Mouse (Mus musculus): ENCODE results near the gene Ctdnep1. TPM values are rescaled to one million over a fixed set of nuclear protein-coding genes. Genes with fewer than 3 reads are reported as not detected.

Gene Ctdnep1
- polyA plus RNA-seq, 1 experiment from 2014 or later = 19.0 TPM

GRCm38 (mm10) chr11:69991711-69992110 is 10.8 kb downstream of the Ctdnep1 start:
- H3K4me1 ChIP-seq (replicated peaks; ENCODE audit: control insufficient read depth, insufficient read depth, low read length) = peaks cover 18% of the 10 kb centered on the region
- peak overlapping the region; percentile 73 for H3K9ac ChIP-seq (replicated peaks; ENCODE audit: low read depth, low read length)
- peak overlapping the region; percentile 88 for H3K4me2 ChIP-seq (ENCODE audit: low read length)
- H3K27me3 ChIP-seq (replicated peaks; ENCODE audit: control insufficient read depth, insufficient read depth, low read length) = no peaks in the 10 kb centered on the region
- H3K36me3 ChIP-seq (ENCODE audit: control insufficient read depth, insufficient read depth) = peaks cover 23% of the 10 kb centered on the region
- H3K27ac ChIP-seq (ENCODE audit: low read length) = peak overlapping the region; percentile 95
- H3K9me3 ChIP-seq (ENCODE audit: control insufficient read depth, low read length) = no peaks in the 10 kb centered on the region
- H3K4me3 ChIP-seq (replicated peaks; ENCODE audit: low read length) = peak overlapping the region; percentile 62
- under 1% methylated on average over 15 of the region's 15 CpGs for WGBS
- ATAC-seq = peak; percentile 6; the same call in 1 of the 2 replicates

- peak overlapping the region; percentile 88 for H3K4me2 ChIP-seq (ENCODE audit: low read length)
- no peak overlapping the region for H3K27ac ChIP-seq (ENCODE audit: low read length)
- peaks cover 22% of the 10 kb centered on the region for H3K36me3 ChIP-seq (ENCODE audit: control insufficient read depth, insufficient read depth)
- no peak for ATAC-seq
- H3K4me3 ChIP-seq (replicated peaks; ENCODE audit: low read length) = peak overlapping the region; percentile 62
- H3K9me3 ChIP-seq (ENCODE audit: control insufficient read depth, low read length) = no peaks in the 10 kb centered on the region
- WGBS = 82% methylated on average over 10 of the region's 10 CpGs
- H3K9ac ChIP-seq (replicated peaks; ENCODE audit: low read depth, low read length) = peak overlapping the region; percentile 73
- peaks cover 20% of the 10 kb centered on the region for H3K4me1 ChIP-seq (replicated peaks; ENCODE audit: control insufficient read depth, insufficient read depth, low read length)
- no peaks in the 10 kb centered on the region for H3K27me3 ChIP-seq (replicated peaks; ENCODE audit: control insufficient read depth, insufficient read depth, low read length)
These were observed 11.4 kb downstream of the Ctdnep1 start for GRCm38 (mm10) chr11:69992396-69992795.

- Histone ChIP-seq H3K4me3 (replicated peaks; ENCODE audit: low read length) (no peak overlapping the region), H3K36me3 (ENCODE audit: control insufficient read depth, insufficient read depth) (peaks cover 18% of the 10 kb centered on the region), H3K27me3 (replicated peaks; ENCODE audit: control insufficient read depth, insufficient read depth, low read length) (no peaks in the 10 kb centered on the region), H3K4me1 (replicated peaks; ENCODE audit: control insufficient read depth, insufficient read depth, low read length) (peaks cover 26% of the 10 kb centered on the region), H3K9ac (replicated peaks; ENCODE audit: low read depth, low read length) (no peak overlapping the region; the same call in 1 of the 2 replicates), H3K4me2 (ENCODE audit: low read length) (peak overlapping the region; percentile 22; the same call in 1 of the 2 replicates), H3K27ac (ENCODE audit: low read length) (no peak overlapping the region), H3K9me3 (ENCODE audit: control insufficient read depth, low read length) (no peaks in the 10 kb centered on the region)
- no peak for ATAC-seq
- WGBS = 88% methylated on average over 3 of the region's 3 CpGs
These were observed 12.0 kb downstream of the Ctdnep1 start for GRCm38 (mm10) chr11:69992932-69993331.

GRCm38 (mm10) chr11:69994401-69995090 is 13.6 kb downstream of the Ctdnep1 start:
- Histone ChIP-seq H3K4me2 (ENCODE audit: low read length) (no peak overlapping the region), H3K4me3 (replicated peaks; ENCODE audit: low read length) (no peak overlapping the region)

GRCm38 (mm10) chr11:69995391-69995960 is 14.5 kb downstream of the Ctdnep1 start, which contains the start of gene Phf23:
TSS of gene Phf23 (plus strand) at chr11:69995777.
- H3K4me3 ChIP-seq (replicated peaks; ENCODE audit: low read length) = peak within 1 kb of the TSS; percentile 71
- H3K9ac ChIP-seq (replicated peaks; ENCODE audit: low read depth, low read length) = peak within 1 kb of the TSS; percentile 74
- H3K9me3 ChIP-seq (ENCODE audit: control insufficient read depth, low read length) = no peaks in the 10 kb centered on the region
- WGBS = 0% methylated on average over 34 of the region's 36 CpGs
- H3K27ac ChIP-seq (ENCODE audit: low read length) = peak within 1 kb of the TSS; percentile 80
- H3K4me2 ChIP-seq (ENCODE audit: low read length) = peak within 1 kb of the TSS; percentile 63
- H3K27me3 ChIP-seq (replicated peaks; ENCODE audit: control insufficient read depth, insufficient read depth, low read length) = no peaks in the 10 kb centered on the region
- H3K36me3 ChIP-seq (ENCODE audit: control insufficient read depth, insufficient read depth) = peaks cover 19% of the 10 kb centered on the region
- peaks cover 30% of the 10 kb centered on the region for H3K4me1 ChIP-seq (replicated peaks; ENCODE audit: control insufficient read depth, insufficient read depth, low read length)
- ATAC-seq = peak; percentile 89

More at GRCm38 (mm10) chr11:69994401-69995090, 13.6 kb downstream of the Ctdnep1 start:
- peaks cover 28% of the 10 kb centered on the region for H3K4me1 ChIP-seq (replicated peaks; ENCODE audit: control insufficient read depth, insufficient read depth, low read length)
- peaks cover 22% of the 10 kb centered on the region for H3K36me3 ChIP-seq (ENCODE audit: control insufficient read depth, insufficient read depth)
- H3K9ac ChIP-seq (replicated peaks; ENCODE audit: low read depth, low read length) = no peak overlapping the region
- no peak overlapping the region for H3K27ac ChIP-seq (ENCODE audit: low read length)
- ATAC-seq = no peak
- WGBS = 86% methylated on average over 11 of the region's 11 CpGs
- H3K9me3 ChIP-seq (ENCODE audit: control insufficient read depth, low read length) = no peaks in the 10 kb centered on the region
- no peaks in the 10 kb centered on the region for H3K27me3 ChIP-seq (replicated peaks; ENCODE audit: control insufficient read depth, insufficient read depth, low read length)

- H3K36me3 ChIP-seq (ENCODE audit: control insufficient read depth, insufficient read depth) = peaks cover 19% of the 10 kb centered on the region
- no peak for ATAC-seq
- H3K27me3 ChIP-seq (replicated peaks; ENCODE audit: control insufficient read depth, insufficient read depth, low read length) = no peaks in the 10 kb centered on the region
- peak overlapping the region; percentile 71 for H3K4me3 ChIP-seq (replicated peaks; ENCODE audit: low read length)
- peak overlapping the region; percentile 63 for H3K4me2 ChIP-seq (ENCODE audit: low read length)
- H3K9ac ChIP-seq (replicated peaks; ENCODE audit: low read depth, low read length) = peak overlapping the region; percentile 74
- H3K27ac ChIP-seq (ENCODE audit: low read length) = peak overlapping the region; percentile 80
- H3K9me3 ChIP-seq (ENCODE audit: control insufficient read depth, low read length) = no peaks in the 10 kb centered on the region
- peaks cover 31% of the 10 kb centered on the region for H3K4me1 ChIP-seq (replicated peaks; ENCODE audit: control insufficient read depth, insufficient read depth, low read length)
- WGBS = under 1% methylated on average over 63 of the region's 66 CpGs
These were observed 15.5 kb downstream of the Ctdnep1 start for GRCm38 (mm10) chr11:69996161-69997061.

- Histone ChIP-seq H3K4me2 (ENCODE audit: low read length) (peak overlapping the region; percentile 63), H3K27ac (ENCODE audit: low read length) (peak overlapping the region; percentile 80), H3K36me3 (ENCODE audit: control insufficient read depth, insufficient read depth) (peaks cover 19% of the 10 kb centered on the region), H3K4me3 (replicated peaks; ENCODE audit: low read length) (peak overlapping the region; percentile 71), H3K9me3 (ENCODE audit: control insufficient read depth, low read length) (no peaks in the 10 kb centered on the region), H3K27me3 (replicated peaks; ENCODE audit: control insufficient read depth, insufficient read depth, low read length) (no peaks in the 10 kb centered on the region), H3K4me1 (replicated peaks; ENCODE audit: control insufficient read depth, insufficient read depth, low read length) (peaks cover 37% of the 10 kb centered on the region), H3K9ac (replicated peaks; ENCODE audit: low read depth, low read length) (peak overlapping the region; percentile 74)
- under 1% methylated on average over 38 of the region's 44 CpGs for WGBS
- ATAC-seq = peak; percentile 7
These were observed 16.1 kb downstream of the Ctdnep1 start for GRCm38 (mm10) chr11:69997070-69997509.

GRCm38 (mm10) chr11:69998567-69999491 is 17.9 kb downstream of the Ctdnep1 start:
- Histone ChIP-seq H3K4me1 (replicated peaks; ENCODE audit: control insufficient read depth, insufficient read depth, low read length) (peaks cover 44% of the 10 kb centered on the region), H3K9me3 (ENCODE audit: control insufficient read depth, low read length) (no peaks in the 10 kb centered on the region), H3K27me3 (replicated peaks; ENCODE audit: control insufficient read depth, insufficient read depth, low read length) (no peaks in the 10 kb centered on the region), H3K27ac (ENCODE audit: low read length) (no peak overlapping the region), H3K4me3 (replicated peaks; ENCODE audit: low read length) (no peak overlapping the region), H3K36me3 (ENCODE audit: control insufficient read depth, insufficient read depth) (peaks cover 16% of the 10 kb centered on the region), H3K4me2 (ENCODE audit: low read length) (no peak overlapping the region), H3K9ac (replicated peaks; ENCODE audit: low read depth, low read length) (no peak overlapping the region)
- 92% methylated on average over 27 of the region's 27 CpGs for WGBS
- ATAC-seq = no peak
